Mouse (Mus musculus) right cerebral cortex, adult 2 months (tissue): Measurements from ENCODE around the gene Lta.
"Not testable (repeated sequence)": the region's sequence is repeated elsewhere in the genome, so short reads cannot be mapped to it uniquely, and the experiment has no call there.

Experiments
- DNase-seq, 2 experiments: peaks; one replicate each; pipeline ENCODE4 v3.0.0; 2021 to 2022; ENCODE audit warnings: low spot score in 2 of 2

Gene Lta

DNA sequence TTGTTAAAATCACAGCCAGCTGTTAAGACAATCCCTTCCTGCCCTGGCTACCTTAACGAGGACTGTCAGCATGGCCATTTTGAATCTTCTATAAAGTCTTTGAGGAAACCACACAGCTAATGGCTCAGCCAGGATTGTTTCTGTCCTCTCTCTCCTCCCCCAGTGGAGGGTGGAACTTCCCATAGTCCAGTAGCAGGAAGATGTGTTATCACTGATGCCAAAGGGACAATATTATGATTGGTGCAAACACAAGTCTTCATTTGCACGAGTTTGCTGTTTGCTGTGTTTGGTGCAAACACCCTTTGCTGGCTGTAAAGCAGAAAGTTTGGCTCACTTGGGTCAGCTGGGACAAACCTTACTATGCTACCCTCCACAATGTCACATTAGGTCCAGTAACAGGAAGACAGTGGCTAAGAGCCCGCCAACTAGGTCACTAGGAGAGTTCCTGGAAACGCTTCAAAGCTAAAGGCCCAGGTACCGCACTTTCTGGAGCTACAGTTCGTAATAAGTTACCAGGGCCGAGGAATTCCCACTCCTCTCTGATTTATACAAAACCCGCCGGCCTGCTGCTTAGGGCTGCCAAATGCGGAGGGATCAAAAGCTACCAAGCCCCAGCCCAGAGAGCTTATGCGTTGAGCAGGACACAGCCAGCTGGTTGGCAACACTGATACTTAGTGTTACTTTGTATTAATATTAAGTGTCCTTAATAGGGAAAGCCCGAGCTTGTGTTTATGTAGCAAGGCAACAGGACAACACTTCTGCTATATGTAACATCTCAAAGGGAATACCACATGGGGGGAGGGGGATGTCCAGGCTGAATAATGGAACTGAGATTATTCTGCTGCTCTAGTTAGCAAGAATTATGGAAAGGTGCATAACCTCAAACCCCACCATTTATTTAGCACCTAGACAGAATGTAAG lies 35.5 kb upstream of the Lta start:
- DNase-seq, result no peak

DNA sequence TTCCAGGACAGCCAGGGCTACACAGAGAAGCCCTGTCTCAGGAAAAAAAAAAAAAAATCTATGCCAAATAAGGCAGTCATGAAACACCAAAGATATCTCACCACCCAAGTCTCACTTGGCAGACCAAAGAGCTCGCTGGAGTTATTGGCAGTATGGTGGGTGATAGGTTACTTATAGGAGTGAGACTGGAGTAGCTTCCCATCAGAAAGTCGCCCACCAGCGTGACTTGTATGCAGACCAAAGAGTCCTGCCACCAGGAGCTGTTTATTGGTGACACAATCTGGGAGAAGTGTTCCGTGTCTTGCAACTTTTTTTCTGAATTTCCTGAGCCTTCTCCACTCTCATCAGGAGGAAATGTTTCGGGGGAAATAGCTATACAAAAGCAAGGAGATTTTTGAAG lies 34.5 kb upstream of the Lta start:
- DNase-seq, result no peak

GRCm38 (mm10) chr17:35237504-35237903 lies 32.4 kb upstream of the Lta start:
- no peak for DNase-seq

- no peak for DNase-seq
Measured at GRCm38 (mm10) chr17:35236996-35237395, 31.8 kb upstream of the Lta start.

DNA sequence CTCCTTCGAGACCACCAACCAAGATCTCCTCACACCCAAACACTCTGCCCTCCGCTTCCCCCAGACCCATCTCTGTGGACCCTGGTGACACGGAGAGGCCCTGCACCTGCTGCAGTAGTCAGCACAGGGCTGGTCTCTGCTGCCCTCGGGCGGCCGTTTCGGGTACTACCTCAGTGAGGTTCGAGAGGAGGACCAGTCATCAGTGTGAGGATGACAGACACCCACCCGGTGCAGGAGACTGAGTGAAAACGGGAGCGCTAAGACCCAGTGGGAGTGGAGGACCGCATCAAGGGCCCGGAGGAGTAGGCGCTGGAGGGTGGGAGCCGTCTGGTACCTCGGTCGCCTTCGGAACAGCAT lies 31.2 kb upstream of the Lta start:
- peak; percentile 99 to 100 for DNase-seq

DNA sequence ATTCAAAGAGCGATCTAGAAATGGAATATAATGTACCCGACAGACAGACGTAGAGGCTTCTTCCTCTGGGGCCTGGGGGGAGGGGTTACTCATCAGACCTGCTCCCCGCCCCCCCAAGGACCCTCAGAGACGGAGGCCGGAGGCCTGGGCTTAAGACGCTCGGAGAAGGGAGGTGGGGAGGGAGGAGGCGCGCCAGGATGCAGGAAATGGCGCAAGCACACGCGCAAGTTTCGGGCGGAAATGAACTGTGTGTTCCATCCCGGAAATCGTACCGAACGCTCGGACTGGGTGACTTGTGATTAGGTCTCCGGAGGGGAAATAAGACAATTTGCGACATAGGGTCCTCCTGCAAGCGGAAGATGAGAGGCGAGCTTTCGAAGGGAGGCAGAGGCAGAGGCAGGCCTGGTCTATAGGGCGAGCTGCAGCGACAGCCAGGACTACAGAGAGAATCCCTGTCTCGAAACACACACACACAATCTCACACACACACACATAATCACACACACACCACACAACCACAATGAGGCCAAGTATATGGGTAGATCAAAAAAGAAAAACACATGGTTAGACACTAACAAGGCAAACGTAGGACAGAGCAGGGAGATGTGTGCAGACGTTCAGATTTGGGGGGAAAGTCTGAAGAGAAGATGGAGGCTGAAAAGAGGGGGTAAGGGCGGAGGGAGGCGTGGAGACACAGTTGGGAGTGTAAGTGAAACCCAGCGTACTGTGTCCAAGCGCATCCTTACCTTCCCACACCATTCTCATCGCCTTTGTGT lies 30.7 kb upstream of the Lta start, which contains the start of gene Nfkbil1:
Nfkbil1 (minus strand) TSS at position 179 of the 776 bp plus-strand sequence.
- DNase-seq, result peak; percentile 93 to 94

DNA sequence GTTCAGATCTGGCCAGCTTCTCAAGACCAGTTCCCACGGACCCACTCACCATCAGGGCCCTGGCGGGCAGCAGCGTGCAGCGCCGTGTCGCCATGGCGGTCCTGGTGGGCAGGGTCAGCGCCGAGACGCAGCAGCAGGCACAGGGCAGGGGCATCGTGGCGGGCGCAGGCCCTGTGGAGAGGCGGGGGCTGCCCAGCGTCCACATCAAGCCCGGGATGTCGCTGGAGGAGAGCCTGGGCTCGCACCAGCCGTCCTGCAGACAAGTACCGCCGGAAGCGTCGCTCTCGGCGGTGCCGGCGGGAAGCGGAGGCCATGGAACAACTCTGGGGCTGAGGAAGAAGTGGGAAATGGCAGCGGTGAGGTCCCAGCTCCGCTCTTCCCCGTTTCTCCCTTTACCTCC lies 29.8 kb upstream of the Lta start:
- DNase-seq, result no peak

- not testable (repeated sequence) for DNase-seq
Measured at GRCm38 (mm10) chr17:35234090-35234489, 28.9 kb upstream of the Lta start.

DNA sequence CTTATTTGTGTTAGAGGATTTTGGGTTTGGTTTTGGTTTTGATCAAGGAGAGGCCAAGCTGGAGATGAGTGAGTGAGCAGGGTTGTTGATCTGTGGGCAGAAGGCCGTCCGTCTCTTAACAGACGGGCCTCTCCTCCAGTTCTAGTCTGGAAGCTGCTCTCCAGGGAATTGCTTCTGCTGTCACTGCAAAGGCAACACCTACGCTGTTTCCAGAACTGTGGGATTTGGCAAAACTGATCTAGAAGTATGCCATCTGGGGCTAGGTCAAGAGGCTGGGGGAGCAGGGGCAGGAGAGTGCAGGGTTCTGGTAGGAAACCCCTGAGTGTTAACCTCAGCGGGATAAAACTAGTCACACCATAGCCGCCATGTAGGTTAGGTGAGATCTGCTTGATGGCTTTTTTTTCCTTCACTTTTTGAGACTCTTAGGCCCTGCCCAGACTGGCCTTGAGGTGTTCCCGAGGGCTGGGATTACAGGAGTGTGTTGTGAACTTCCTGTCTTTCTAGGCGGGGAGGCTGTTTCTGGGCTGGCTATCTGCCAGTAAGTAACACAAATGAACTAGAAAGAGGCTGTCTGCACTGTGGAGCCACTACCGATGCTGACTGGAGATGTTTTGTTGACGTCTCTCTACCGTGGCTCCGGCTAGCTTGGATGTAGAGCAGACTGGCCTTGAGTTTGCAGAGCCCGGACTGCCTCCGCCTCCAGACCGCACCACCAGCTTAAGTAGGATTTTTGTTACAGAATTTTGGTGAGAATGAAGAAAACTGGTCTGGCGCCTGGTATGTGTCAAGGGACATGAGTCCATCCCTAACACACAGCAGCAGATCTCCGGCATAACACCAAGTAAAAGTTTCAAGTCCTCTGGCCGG lies 28.2 kb upstream of the Lta start, which contains the start of gene Atp6v1g2:
Atp6v1g2 (plus strand) TSS at position 547 of the 867 bp plus-strand sequence.
- no peak for DNase-seq

DNA sequence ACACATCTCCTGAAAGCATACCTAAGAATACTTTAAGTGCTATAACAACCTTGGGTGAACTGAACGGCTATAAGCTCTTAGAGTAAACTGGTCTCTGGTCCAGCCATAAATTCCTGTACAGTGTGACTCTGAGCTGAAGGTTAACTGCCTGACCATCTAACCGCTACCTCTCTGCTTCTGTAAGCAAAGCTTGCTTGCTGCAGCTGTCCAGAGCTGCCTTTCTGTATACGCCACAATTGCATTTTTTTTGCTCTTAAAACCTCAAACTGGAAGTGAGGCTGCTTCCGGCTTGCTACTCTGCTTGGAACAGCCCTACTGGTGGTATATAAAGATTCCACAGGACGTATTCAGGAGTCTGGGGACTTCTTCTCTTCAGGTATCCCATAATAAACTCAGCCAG lies 27.5 kb upstream of the Lta start:
- no peak for DNase-seq

- peak; percentile 91 to 93 for DNase-seq
Measured at GRCm38 (mm10) chr17:35232043-35232442, 26.9 kb upstream of the Lta start.

GRCm38 (mm10) chr17:35231022-35231421 lies 25.9 kb upstream of the Lta start:
- DNase-seq, result no peak

- no peak for DNase-seq
Measured at GRCm38 (mm10) chr17:35226561-35227046, 21.5 kb upstream of the Lta start.

DNA sequence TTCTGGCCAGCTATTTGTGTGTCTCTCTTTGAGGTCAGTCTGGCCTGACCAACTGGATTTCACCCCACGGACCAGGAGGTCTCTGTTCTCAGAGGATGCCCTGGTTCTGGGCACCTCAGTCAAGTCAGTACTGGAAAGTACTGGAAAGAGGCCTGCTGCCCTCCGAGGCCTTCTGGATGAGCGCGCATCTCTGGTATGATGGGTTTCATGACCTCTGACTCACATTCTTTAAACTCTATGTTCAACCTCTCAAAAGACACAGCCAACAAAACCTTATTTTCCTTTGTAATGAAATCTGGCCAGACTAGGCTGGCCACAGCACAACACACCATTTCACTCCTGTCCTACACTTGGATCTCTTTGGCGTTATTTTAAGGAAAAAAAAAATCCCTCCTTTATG lies 20.3 kb upstream of the Lta start:
- no peak for DNase-seq

DNA sequence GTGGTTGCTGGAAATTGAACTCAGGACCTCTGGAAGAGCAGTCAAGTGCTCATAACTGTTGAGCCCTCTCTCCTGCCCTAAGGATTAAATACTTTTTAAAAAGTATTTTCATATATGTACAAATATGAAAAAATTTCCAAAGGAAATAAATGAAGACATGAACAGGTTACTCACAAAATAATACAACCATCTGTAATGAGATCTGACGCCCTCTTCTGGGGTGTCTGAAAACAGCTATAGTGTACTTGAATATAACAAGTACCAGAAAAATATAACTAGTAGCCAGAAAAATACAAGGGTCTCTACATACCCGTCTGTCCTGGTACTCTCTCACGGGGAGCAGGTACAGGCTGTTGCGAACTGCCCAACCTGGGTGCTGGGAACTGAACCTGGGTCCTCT lies 19.5 kb upstream of the Lta start:
- DNase-seq, result no peak

DNA sequence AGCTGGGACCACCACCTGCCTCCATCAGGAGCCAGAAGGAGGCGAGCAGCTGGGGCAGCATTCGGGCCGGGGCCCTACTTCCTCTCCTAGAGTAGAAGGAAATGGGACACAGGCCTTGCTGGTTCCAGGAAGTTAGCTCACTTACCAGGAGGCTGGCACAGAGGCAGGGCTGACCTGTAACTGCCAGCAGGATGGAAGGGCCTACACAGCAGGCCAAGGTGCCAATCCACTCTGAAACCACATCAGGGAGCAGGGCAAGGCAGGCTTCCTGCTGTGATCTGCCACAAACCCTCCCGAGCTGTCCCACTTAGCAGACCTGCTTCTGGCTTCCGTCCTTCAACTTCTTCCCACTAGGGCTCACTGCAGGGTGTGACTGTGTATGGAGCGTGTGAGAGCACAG lies 17.1 kb upstream of the Lta start:
- DNase-seq, result no peak

GRCm38 (mm10) chr17:35220156-35220952 lies 15.2 kb upstream of the Lta start, which contains the start of gene Gm16181:
Gm16181 (plus strand) TSS chr17:35220834.
- DNase-seq, result no peak

DNA sequence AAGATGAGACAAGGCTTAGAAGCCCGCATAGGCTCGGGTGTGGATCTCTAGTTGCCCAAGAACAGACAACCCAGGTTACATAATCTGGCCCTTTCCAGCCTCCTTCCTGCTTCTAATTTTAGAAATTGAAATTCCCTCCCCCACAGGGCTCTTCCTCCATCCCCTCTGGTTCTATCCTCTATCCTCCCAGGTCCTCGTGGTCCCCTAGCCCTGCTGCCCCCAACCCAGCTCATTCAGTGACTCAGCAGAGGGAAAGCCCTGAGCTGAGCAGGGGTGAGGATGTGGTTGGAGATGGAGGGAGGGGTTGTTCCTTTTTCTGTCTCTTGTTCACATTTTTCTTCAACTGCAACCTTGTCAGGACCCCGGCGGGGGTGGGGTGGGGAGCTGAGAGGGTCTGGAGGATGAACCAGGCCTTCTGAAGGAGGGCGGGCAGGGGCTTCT lies 14.5 kb upstream of the Lta start:
- DNase-seq, result no peak

DNA sequence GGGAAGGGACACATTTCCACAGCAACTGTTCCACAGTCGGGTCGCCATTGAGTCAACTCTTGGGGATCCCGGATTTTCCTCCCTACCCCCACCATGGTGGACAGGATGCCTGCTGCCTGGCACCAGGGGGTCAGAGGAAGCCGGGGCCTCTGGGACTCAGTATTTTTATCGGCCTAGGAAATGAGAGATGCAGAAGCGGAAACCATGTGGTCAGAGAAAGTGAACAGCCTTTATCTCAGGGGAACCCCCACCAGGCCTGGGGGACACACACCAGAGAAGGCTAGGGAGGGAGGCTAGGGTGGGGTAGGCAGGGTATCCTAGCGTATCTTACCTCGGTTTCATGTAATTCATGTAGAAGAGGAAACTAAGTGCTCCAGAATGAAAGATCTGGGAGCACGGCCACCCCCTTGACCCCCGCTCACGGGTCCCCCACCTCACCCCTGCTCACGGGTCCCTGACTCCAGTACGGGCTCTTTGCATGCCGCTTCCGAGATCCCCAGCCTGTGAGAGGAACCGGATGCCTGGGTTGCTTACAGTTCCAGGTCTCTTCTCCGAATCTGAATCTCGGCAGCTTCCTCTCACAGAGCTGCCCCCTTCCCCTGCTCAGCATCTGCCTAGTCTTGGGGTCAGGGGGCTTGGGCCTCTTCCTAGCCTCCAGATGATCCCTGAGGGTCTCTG lies 13.5 kb upstream of the Lta start:
- DNase-seq, result no peak

- DNase-seq, result no peak
Measured at GRCm38 (mm10) chr17:35213071-35213470, 7.9 kb upstream of the Lta start.
